Mouse (Mus musculus) small intestine, adult 2 months (tissue): ENCODE measurements around the gene Traip. TPM values are rescaled to one million over a fixed set of nuclear protein-coding genes. Genes with fewer than 3 reads are reported as not detected.

Experiments
- H3K27ac ChIP-seq: fragments of 200-500 bp; 2 replicates; pipeline ENCODE4 v1.5.1; 2012; ENCODE audit warnings: low read depth, low read length, control low read depth, inconsistent platforms; ENCODE audit not compliant: insufficient read depth
- H3K27me3 ChIP-seq: fragments of 200-500 bp; 2 replicates; pipeline ENCODE4 v1.6.1; 2012; ENCODE audit warnings: mild to moderate bottlenecking, moderate library complexity, low read length, inconsistent platforms; ENCODE audit not compliant: control insufficient read depth, insufficient read depth
- H3K36me3 ChIP-seq: fragments of 200-500 bp; 2 replicates; pipeline ENCODE4 v1.6.1; 2012; ENCODE audit warnings: mild to moderate bottlenecking, low read length, control low read depth, inconsistent platforms; ENCODE audit not compliant: control insufficient read depth, insufficient read depth
- H3K4me1 ChIP-seq: fragments of 200-500 bp; 2 replicates; pipeline ENCODE4 v1.6.1; 2012; ENCODE audit warnings: low read length, inconsistent platforms, mixed read lengths; ENCODE audit not compliant: control insufficient read depth, insufficient read depth, insufficient read length
- H3K4me3 ChIP-seq: fragments of 200-500 bp; 2 replicates; pipeline ENCODE4 v1.5.1; 2012; ENCODE audit warnings: low read depth, mild to moderate bottlenecking, control low read depth, inconsistent platforms, low read length, moderate library complexity
- CTCF ChIP-seq: fragments of 200-500 bp; IDR thresholded peaks from 2 replicates; pipeline ENCODE4 v1.5.1; 2012; ENCODE audit warnings: low read depth, mild to moderate bottlenecking, control low read depth, inconsistent platforms, low read length, moderate library complexity, mixed read lengths; ENCODE audit not compliant: insufficient replicate concordance, insufficient read length; ENCODE audit errors: extremely low read depth
- POLR2A ChIP-seq: fragments of 200-500 bp; IDR thresholded peaks from 2 replicates; pipeline ENCODE4 v1.6.1; 2012; ENCODE audit warnings: low read depth, mild to moderate bottlenecking, control low read depth, inconsistent platforms, low read length, moderate library complexity
- WGBS: fragments of 180-500 bp; shearing (Covaris S2); methylation state at CpG from one replicate; pipeline ENCODE4 v1.1.7; 2018; 5-methylcytosine and 5-hydroxymethylcytosine counted together
- polyA plus RNA-seq: library from polyadenylated mRNA; depleted of rRNA; stranded (reverse); fragments of >200 nt; gene quantifications from 2 replicates; pipeline ENCODE4 v1.2.3, GENCODE M21; 2012

Gene Traip
- polyA plus RNA-seq, 1 experiment: 1.5 TPM

- Histone ChIP-seq H3K4me3 (peak overlapping the region; percentile 67), H3K27ac (peak overlapping the region; percentile 96)
Observed at GRCm38 (mm10) chr9:107907801-107908120, 42.2 kb upstream of the Traip start.

GRCm38 (mm10) chr9:107908410-107909158 is 41.4 kb upstream of the Traip start:
- WGBS: 15% methylated on average over 18 of the region's 18 CpGs
- Histone ChIP-seq H3K4me1 (peaks cover 15% of the 10 kb centered on the region), H3K36me3 (peaks cover 18% of the 10 kb centered on the region), H3K27ac (peak overlapping the region; percentile 97), H3K27me3 (no peaks in the 10 kb centered on the region), H3K4me3 (peak overlapping the region; percentile 67)
- TF ChIP-seq POLR2A (peak; percentile 19; the same call in 1 of the 2 replicates), CTCF (no peak)

More at GRCm38 (mm10) chr9:107907801-107908120, 42.2 kb upstream of the Traip start:
- Histone ChIP-seq H3K4me1 (peaks cover 15% of the 10 kb centered on the region), H3K36me3 (peaks cover 15% of the 10 kb centered on the region), H3K27me3 (no peaks in the 10 kb centered on the region)
- 29% methylated on average over 14 of the region's 14 CpGs for WGBS
- no peak for TF ChIP-seq CTCF
- no peak for TF ChIP-seq POLR2A

- TF ChIP-seq CTCF (no peak), POLR2A (peak; percentile 56)
- peaks cover 15% of the 10 kb centered on the region for H3K4me1 ChIP-seq
- 27% methylated on average over 15 of the region's 15 CpGs for WGBS
- H3K27me3 ChIP-seq: no peaks in the 10 kb centered on the region
- peak overlapping the region; percentile 44 for H3K4me3 ChIP-seq
- peaks cover 32% of the 10 kb centered on the region for H3K36me3 ChIP-seq
- H3K27ac ChIP-seq: peak overlapping the region; percentile 97
Observed at GRCm38 (mm10) chr9:107910025-107910769, 39.7 kb upstream of the Traip start.

DNA sequence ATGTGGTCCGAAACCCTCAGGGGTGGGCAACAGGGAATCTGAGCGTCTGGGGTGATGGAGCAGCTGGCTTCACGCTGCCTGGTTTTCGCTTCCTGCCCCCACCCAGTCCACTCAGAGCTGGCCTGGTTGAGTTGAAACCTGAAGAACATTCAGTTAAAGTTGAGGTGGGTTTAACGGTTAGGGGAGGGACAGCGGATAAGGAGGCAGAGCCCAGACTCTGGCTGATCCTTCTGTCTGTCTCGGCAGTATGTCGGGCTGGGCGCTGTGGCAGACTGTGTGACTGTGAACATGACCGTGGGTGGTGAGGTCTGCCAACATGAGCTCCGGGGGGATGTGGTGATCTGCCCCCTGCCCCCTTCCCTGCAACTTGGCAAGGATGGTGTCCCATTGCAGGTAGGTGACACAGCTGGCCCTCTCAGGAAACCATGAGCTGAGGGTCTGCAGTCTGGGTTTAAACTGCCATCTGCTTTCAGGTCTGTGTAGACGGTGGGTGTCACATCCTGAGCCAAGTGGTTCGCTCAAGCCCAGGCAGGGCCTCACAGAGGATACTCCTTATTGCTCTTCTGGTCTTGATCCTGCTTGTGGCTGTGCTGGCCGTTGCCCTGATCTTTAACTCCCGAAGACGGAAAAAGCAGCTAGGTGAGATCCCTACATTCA is 35.0 kb upstream of the Traip start:
- H3K36me3 ChIP-seq: peaks cover 76% of the 10 kb centered on the region
- TF ChIP-seq POLR2A (no peak), CTCF (no peak)
- no peaks in the 10 kb centered on the region for H3K27me3 ChIP-seq
- no peak overlapping the region for H3K4me3 ChIP-seq
- H3K4me1 ChIP-seq: peaks cover 6% of the 10 kb centered on the region
- 88% methylated on average over 16 of the region's 16 CpGs for WGBS
- no peak overlapping the region for H3K27ac ChIP-seq

GRCm38 (mm10) chr9:107917895-107918608 is 31.9 kb upstream of the Traip start:
- TF ChIP-seq CTCF (no peak), POLR2A (no peak)
- 71% methylated on average over 13 of the region's 13 CpGs for WGBS
- H3K27ac ChIP-seq: no peak overlapping the region
- peaks cover 72% of the 10 kb centered on the region for H3K36me3 ChIP-seq
- no peaks in the 10 kb centered on the region for H3K27me3 ChIP-seq
- H3K4me1 ChIP-seq: no peaks in the 10 kb centered on the region
- H3K4me3 ChIP-seq: no peak overlapping the region

GRCm38 (mm10) chr9:107918884-107919283 is 31.1 kb upstream of the Traip start:
- Histone ChIP-seq H3K4me3 (no peak overlapping the region), H3K27me3 (no peaks in the 10 kb centered on the region), H3K27ac (no peak overlapping the region), H3K36me3 (peaks cover 68% of the 10 kb centered on the region), H3K4me1 (no peaks in the 10 kb centered on the region)
- 89% methylated on average over 6 of the region's 6 CpGs for WGBS
- TF ChIP-seq CTCF (no peak), POLR2A (no peak)

- no peaks in the 10 kb centered on the region for H3K4me1 ChIP-seq
- H3K4me3 ChIP-seq: no peak overlapping the region
- H3K27ac ChIP-seq: no peak overlapping the region
- TF ChIP-seq POLR2A (no peak), CTCF (no peak)
- WGBS: 90% methylated on average over 5 of the region's 5 CpGs
- H3K36me3 ChIP-seq: peaks cover 63% of the 10 kb centered on the region
- no peaks in the 10 kb centered on the region for H3K27me3 ChIP-seq
Observed at GRCm38 (mm10) chr9:107919441-107919840, 30.5 kb upstream of the Traip start.
